Mouse (Mus musculus) cerebellum, adult 2 months (tissue): Measurements from ENCODE around the gene Jpt2. TPM values are rescaled to one million over a fixed set of nuclear protein-coding genes. Genes with fewer than 3 reads are reported as not detected.

Source experiments
- DNase-seq, 2 experiments: peaks; one replicate each; pipeline ENCODE4 v3.0.0; 2021
- H3K27ac ChIP-seq: fragments of 200-500 bp; 2 replicates; pipeline ENCODE4 v1.5.1; 2012; ENCODE audit warnings: low read length, control low read depth, inconsistent platforms; ENCODE audit not compliant: insufficient read depth
- H3K27me3 ChIP-seq: fragments of 200-500 bp; 2 replicates; pipeline ENCODE4 v1.6.1; 2012; ENCODE audit warnings: inconsistent platforms, mild to moderate bottlenecking, low read length, moderate library complexity; ENCODE audit not compliant: control insufficient read depth, insufficient read depth
- H3K4me1 ChIP-seq: fragments of 200-500 bp; 2 replicates; pipeline ENCODE4 v1.6.1; 2011; ENCODE audit warnings: low read length; ENCODE audit not compliant: control insufficient read depth, insufficient read depth
- H3K4me3 ChIP-seq: fragments of 200-500 bp; replicated peaks from 2 replicates; pipeline ENCODE3; 2011; ENCODE audit warnings: mild to moderate bottlenecking, low read depth, low read length, control low read depth; ENCODE audit not compliant: insufficient read depth
- CTCF ChIP-seq: fragments of 200-500 bp; IDR thresholded peaks from 2 replicates; pipeline ENCODE4 v1.5.1; 2011; ENCODE audit warnings: low read depth, mild to moderate bottlenecking, control low read depth, low read length, moderate library complexity, borderline replicate concordance; ENCODE audit not compliant: insufficient read depth
- POLR2A ChIP-seq: fragments of 200-500 bp; IDR thresholded peaks from 2 replicates; pipeline ENCODE4 v1.6.1; 2011; ENCODE audit warnings: low read length, control low read depth, borderline replicate concordance; ENCODE audit not compliant: insufficient read depth
- WGBS: fragments of 180-500 bp; shearing (Covaris S2); methylation state at CpG from one replicate; pipeline ENCODE4 v1.1.7; 2018; 5-methylcytosine and 5-hydroxymethylcytosine counted together
- polyA plus RNA-seq: library from polyadenylated mRNA; depleted of rRNA; stranded (reverse); fragments of >200 nt; gene quantifications from 2 replicates; pipeline ENCODE4 v1.2.3, GENCODE M21; 2012

Gene Jpt2
- polyA plus RNA-seq, 1 experiment, result 10.6 TPM

DNA sequence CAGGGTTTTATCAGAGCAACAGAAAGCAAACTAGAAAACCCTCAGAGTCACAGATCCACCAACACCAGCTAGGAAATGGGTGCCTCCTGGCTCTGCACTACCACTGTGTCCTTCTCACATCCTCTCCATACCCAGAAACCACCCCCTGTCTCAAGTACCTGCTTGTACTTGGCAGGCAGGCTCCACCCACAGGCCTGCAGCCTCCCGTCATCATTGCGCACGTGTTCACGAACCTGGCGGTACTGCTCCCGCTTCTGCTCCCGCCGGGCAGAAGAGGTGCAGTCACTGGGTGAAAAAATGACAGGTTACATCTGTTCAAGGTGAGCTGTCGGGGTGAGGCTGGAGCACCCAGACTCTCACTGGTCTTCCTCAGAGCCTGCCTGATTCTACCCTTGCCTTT, 56.7 kb downstream of the Jpt2 start:
- DNase-seq, result no peak
- WGBS, result 91% methylated on average over 9 of the region's 9 CpGs
- Histone ChIP-seq H3K4me3 (no peak overlapping the region), H3K27ac (no peak overlapping the region), H3K4me1 (peaks cover 6% of the 10 kb centered on the region), H3K27me3 (no peaks in the 10 kb centered on the region)
- TF ChIP-seq CTCF, result no peak

DNA sequence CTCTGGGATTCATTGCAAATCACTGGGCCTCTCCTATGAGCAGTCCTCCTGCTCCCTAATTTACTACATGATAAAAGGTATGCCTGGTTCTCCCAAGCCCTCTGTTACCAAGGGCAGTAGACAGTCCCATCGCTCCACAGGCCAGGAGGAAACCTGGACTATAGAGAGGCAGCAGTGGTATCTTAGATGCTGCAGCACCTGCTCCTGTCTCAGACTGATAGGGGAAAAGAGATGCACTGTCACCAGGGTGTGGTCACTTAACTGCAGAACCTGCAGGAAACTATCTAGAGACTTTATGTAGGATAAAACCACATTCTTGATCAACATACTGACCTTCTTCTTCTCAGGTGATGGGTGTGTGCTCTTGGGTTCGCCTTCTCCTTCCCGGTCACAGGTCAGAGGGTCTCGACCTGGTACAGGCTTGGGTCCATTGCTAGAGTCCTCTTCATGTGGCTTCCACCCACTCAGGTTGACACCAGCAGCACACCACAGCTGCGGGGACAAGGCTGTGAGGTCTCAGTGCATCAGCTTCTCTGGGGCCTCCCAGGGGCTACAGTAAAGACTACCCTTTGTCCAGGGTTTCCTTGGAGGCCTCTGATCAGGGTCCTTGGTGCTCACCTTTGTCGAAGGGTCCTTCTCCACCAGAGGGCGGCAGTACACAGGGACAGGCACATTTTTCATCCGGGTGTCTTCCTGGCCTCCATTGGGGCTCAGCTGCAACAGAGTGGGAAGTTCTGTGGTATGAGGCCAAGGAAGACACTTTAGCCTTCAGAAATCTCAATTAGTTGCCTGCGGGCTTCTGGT, 57.6 kb downstream of the Jpt2 start:
- peak; percentile 28; the same call in 1 of the 2 replicates for TF ChIP-seq CTCF
- no peak for TF ChIP-seq POLR2A
- DNase-seq, result peak in 1 of 2 experiments; percentile 44
- WGBS, result 59% methylated on average over 9 of the region's 9 CpGs
- H3K4me1 ChIP-seq, result peaks cover 14% of the 10 kb centered on the region
- H3K4me3 ChIP-seq, result no peak overlapping the region
- H3K27ac ChIP-seq, result no peak overlapping the region
- H3K27me3 ChIP-seq, result no peaks in the 10 kb centered on the region

DNA sequence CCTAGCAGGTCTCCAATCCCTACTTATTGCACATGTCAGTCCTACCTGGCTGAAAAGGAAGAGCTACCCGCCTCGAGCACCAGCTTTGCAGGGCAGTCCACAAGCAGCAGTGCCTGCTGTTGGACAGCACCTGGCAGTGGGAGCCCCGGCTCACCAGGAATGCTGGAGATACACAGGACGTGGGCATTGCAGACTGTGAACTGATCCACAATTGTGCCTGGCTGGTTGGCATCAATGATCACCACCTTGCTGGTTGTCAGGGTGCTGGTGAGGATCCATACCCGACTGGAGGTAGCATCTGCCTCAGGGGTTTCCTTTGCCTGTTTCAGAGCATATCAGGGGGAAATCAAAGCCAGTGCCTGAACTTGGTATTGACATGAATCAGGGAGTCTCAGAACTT, 58.4 kb downstream of the Jpt2 start:
- WGBS, result 89% methylated on average over 5 of the region's 5 CpGs
- no peak overlapping the region for H3K4me3 ChIP-seq
- H3K27ac ChIP-seq, result no peak overlapping the region

DNA sequence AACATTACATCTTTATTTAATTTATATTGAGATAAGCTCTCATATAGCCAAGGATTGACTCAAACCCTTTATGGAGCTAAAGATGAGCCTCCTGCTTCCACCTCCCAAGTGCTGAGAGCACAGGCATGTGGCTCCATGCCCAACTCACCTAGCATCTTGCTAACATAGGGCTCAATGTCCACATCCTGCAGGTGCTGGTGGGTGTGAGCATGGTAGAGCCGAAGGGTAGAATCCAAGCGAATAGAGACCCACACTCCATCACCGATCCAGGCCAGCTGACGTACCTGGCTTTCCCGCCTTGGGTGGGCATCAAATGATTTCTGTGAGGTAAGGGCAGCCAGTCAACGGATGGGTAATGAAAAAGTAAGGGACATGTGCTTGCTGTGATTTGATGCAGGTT, 60.5 kb downstream of the Jpt2 start:
- H3K27ac ChIP-seq, result no peak overlapping the region

More for the DNA sequence above, 58.4 kb downstream of the Jpt2 start:
- no peak for DNase-seq
- TF ChIP-seq POLR2A, result no peak
- TF ChIP-seq CTCF, result no peak
- H3K4me1 ChIP-seq, result peaks cover 22% of the 10 kb centered on the region
- no peaks in the 10 kb centered on the region for H3K27me3 ChIP-seq

DNA sequence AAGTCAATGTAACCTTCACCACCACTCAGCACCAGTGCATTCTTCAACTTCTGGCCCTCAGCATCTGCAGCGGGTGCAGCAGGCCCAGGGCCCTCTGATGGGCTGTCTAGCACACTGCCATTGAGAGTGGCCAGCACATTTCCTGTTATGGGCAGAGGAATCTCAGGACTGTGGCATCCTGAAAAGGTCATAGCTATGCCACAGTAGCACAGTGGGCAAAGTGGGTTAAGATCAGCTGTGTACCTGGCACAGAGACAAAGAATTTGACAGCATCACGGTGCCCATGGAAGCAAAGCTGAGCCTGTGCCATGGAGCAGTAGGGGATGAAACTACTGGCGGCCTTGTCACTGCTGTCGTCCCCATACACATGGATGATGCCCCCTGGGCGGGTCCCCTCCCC, 61.3 kb downstream of the Jpt2 start:
- TF ChIP-seq CTCF (no peak), POLR2A (no peak)
- Histone ChIP-seq H3K4me3 (no peak overlapping the region), H3K27me3 (no peaks in the 10 kb centered on the region), H3K4me1 (peaks cover 24% of the 10 kb centered on the region), H3K27ac (no peak overlapping the region)
- 27% methylated on average over 5 of the region's 5 CpGs for WGBS
- peak in 1 of 2 experiments; percentile 26 for DNase-seq

More for the DNA sequence above, 60.5 kb downstream of the Jpt2 start:
- no peak for TF ChIP-seq CTCF
- no peak for TF ChIP-seq POLR2A
- WGBS, result 95% methylated on average over 6 of the region's 6 CpGs
- peaks cover 24% of the 10 kb centered on the region for H3K4me1 ChIP-seq
- H3K27me3 ChIP-seq, result no peaks in the 10 kb centered on the region
- no peak for DNase-seq
- H3K4me3 ChIP-seq, result no peak overlapping the region

DNA sequence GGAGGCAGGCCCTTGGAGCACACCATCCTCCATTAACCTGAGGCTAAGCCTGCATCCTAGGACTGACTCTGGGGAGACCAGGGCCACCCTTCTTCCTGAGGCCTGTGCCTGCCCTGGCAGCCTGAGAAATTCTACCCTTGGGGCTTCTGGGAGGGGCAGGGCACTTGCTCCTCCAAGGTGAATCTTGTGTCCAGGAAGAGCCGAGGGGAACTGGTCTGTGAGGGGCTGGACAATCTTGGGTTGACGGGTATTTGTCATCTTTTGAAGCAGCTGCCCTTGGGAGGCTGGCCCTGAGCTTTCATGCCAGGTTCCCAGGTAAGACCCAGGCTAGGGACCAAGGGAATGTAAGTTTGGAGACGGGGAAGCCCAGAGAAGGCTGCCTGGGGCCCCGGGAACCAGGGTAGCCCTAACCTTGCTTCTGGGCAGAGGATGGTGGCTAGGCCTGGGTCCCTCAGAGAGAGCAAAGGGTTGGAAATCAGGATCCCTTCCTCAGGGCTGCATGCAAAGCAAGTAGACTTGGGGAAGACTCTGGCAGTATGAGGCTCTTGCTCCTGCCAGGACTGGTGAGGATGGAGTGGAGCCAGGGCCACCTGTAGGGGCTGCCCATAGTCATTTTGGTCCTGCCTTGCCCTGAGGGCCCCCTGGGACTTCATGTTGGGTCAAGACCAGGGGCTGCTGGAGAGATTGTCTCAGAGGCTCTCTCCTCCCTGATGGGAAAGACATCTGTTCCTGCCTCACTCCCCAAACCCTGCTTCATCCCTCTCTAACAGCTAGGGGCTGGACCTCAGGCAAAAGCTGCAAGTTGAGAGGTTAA, 62.2 kb downstream of the Jpt2 start:
- TF ChIP-seq POLR2A, result no peak
- no peak for TF ChIP-seq CTCF
- H3K27me3 ChIP-seq, result no peaks in the 10 kb centered on the region
- no peak overlapping the region for H3K27ac ChIP-seq
- DNase-seq, result peak in 1 of 2 experiments; percentile 31
- WGBS, result 56% methylated on average over 4 of the region's 4 CpGs
- peak overlapping the region; percentile 87 for H3K4me3 ChIP-seq
- peaks cover 28% of the 10 kb centered on the region for H3K4me1 ChIP-seq

DNA sequence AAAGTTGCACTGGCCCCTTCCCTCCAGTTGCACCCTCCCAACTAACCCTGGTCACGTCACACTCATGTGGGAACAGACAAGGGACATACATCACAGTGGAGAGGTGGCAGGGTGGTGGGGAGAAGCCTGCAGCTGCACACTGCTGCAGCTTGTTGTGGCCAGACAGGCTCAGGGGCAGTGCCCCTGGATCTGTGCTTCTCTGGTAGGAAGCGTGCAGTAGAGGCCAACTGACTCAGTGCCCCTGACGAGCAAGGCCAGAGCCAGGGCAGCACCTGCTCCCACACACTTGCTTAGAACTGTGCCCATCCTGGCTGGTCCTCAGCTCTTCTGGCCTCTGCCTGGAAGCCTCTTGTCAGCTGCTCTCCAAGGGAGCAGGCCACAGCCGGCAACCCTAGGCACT, 62.9 kb downstream of the Jpt2 start:
- no peak overlapping the region for H3K27ac ChIP-seq
- H3K4me3 ChIP-seq, result peak overlapping the region; percentile 87

DNA sequence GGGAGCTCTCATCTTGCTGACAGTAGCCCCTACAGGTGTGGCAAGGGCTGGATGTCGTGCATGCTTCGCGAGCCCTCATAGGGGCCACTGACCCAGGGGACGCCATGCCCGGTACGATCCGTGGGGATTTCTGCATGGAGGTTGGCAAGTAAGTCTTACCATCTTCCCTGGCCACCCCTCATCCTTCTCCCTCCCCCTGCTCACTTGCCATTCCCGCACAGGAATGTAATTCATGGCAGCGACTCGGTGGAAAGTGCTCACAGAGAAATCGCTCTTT, 63.6 kb downstream of the Jpt2 start:
- peak in 1 of 2 experiments; percentile 32 for DNase-seq
- Histone ChIP-seq H3K27me3 (no peaks in the 10 kb centered on the region), H3K4me3 (peak overlapping the region; percentile 87), H3K27ac (peak overlapping the region; percentile 38; the same call in 1 of the 2 replicates), H3K4me1 (peaks cover 41% of the 10 kb centered on the region)
- 8% methylated on average over 11 of the region's 11 CpGs for WGBS
- TF ChIP-seq CTCF (no peak), POLR2A (no peak)

More for the DNA sequence above, 62.9 kb downstream of the Jpt2 start:
- Histone ChIP-seq H3K4me1 (peaks cover 35% of the 10 kb centered on the region), H3K27me3 (no peaks in the 10 kb centered on the region)
- TF ChIP-seq CTCF (no peak), POLR2A (no peak)
- peak in 1 of 2 experiments; percentile 27 for DNase-seq
- 25% methylated on average over 4 of the region's 4 CpGs for WGBS
